8 mouse cellular contexts compared by ENCODE assay signal in genomic region chrX:129750094-129750569, GRCm38 (mm10). TPM values are rescaled to one million over a fixed set of nuclear protein-coding genes. Genes with fewer than 3 reads are reported as not detected.
DNase-seq lines count a peak whose midpoint lies in the region; ATAC-seq and TF ChIP-seq lines count a peak whose summit lies in the region.

No protein-coding gene starts in this region.

- DNase-seq in gastrocnemius, adult 18-20 months (ENCODE audit: low spot score): peak; percentile 6
- DNase-seq in gastrocnemius, postnatal 36 days: no peak
- DNase-seq in ES-CJ7 (ENCODE audit: low read depth, low spot score): peak; percentile 5
- peak; percentile 35 for DNase-seq in liver, embryonic 11.5 days (ENCODE audit: low spot score)
- DNase-seq in urinary bladder, postnatal 10 days (ENCODE audit: low spot score): no peak

- peak; percentile 80 for ATAC-seq in hindbrain, embryonic 13.5 days (ENCODE audit: low FRiP score)
- ATAC-seq in liver, embryonic 11.5 days (replicated peaks; ENCODE audit: low FRiP score): peak; percentile 46
- ATAC-seq in midbrain, embryonic 15.5 days (replicated peaks): peak; percentile 86

- H3K27ac ChIP-seq in embryonic fibroblast, embryonic 13.5 days (ENCODE audit: insufficient read depth, low read length): peak overlapping the region; percentile 35
- no peak overlapping the region for H3K27ac ChIP-seq in hindbrain, embryonic 13.5 days
- H3K27ac ChIP-seq in liver, embryonic 11.5 days (ENCODE audit: low read depth, low read length): no peak overlapping the region
- H3K27ac ChIP-seq in midbrain, embryonic 15.5 days: 0 out of 2 replicates have a peak overlapping the region, but pooled peaks have one; percentile 45

- peak overlapping the region; percentile 58 for H3K4me2 ChIP-seq in hindbrain, embryonic 13.5 days
- peak overlapping the region; percentile 62 for H3K4me2 ChIP-seq in liver, embryonic 11.5 days
- peak overlapping the region; percentile 60 for H3K4me2 ChIP-seq in midbrain, embryonic 15.5 days

- H3K36me3 ChIP-seq in hindbrain, embryonic 13.5 days: no peaks in the 10 kb centered on the region
- H3K36me3 ChIP-seq in liver, embryonic 11.5 days (ENCODE audit: control insufficient read depth, insufficient read depth, low read length): no peaks in the 10 kb centered on the region
- no peaks in the 10 kb centered on the region for H3K36me3 ChIP-seq in midbrain, embryonic 15.5 days (replicated peaks)

- no peaks in the 10 kb centered on the region for H3K27me3 ChIP-seq in hindbrain, embryonic 13.5 days
- H3K27me3 ChIP-seq in liver, embryonic 11.5 days (replicated peaks; ENCODE audit: control insufficient read depth, insufficient read depth, low read length): no peaks in the 10 kb centered on the region
- H3K27me3 ChIP-seq in midbrain, embryonic 15.5 days (replicated peaks): no peaks in the 10 kb centered on the region

- WGBS in hindbrain, embryonic 13.5 days: 18% methylated on average over 31 of the region's 31 CpGs
- WGBS in liver, embryonic 11.5 days: 14% methylated on average over 31 of the region's 31 CpGs
- 28% methylated on average over 24 of the region's 31 CpGs for WGBS in midbrain, embryonic 15.5 days

- peak overlapping the region; percentile 86 for H3K4me3 ChIP-seq in embryonic fibroblast, embryonic 13.5 days (ENCODE audit: insufficient read depth, low read length)
- H3K4me3 ChIP-seq in hindbrain, embryonic 13.5 days: peak overlapping the region; percentile 54
- peak overlapping the region; percentile 55 for H3K4me3 ChIP-seq in liver, embryonic 11.5 days (ENCODE audit: low read depth, low read length)
- H3K4me3 ChIP-seq in midbrain, embryonic 15.5 days: peak overlapping the region; percentile 66

- no peak for TF ChIP-seq CTCF in embryonic fibroblast, embryonic 13.5 days (IDR thresholded peaks at IDR 0.05; ENCODE audit: borderline replicate concordance, insufficient read depth, low read length)

- no peaks in the 10 kb centered on the region for H3K4me1 ChIP-seq in embryonic fibroblast, embryonic 13.5 days (ENCODE audit: control insufficient read depth, insufficient read depth, low read length)
- H3K4me1 ChIP-seq in hindbrain, embryonic 13.5 days (replicated peaks): no peaks in the 10 kb centered on the region
- H3K4me1 ChIP-seq in liver, embryonic 11.5 days (replicated peaks; ENCODE audit: control insufficient read depth, insufficient read depth, low read length): no peaks in the 10 kb centered on the region
- no peaks in the 10 kb centered on the region for H3K4me1 ChIP-seq in midbrain, embryonic 15.5 days

- intact Hi-C loops in gastrocnemius, postnatal 36 days (cut with DNase I): no loop called here

- TF ChIP-seq POLR2A in embryonic fibroblast, embryonic 13.5 days (IDR thresholded peaks at IDR 0.05; ENCODE audit: low read depth, low read length): no peak

- peak overlapping the region; percentile 73 for H3K9ac ChIP-seq in hindbrain, embryonic 13.5 days
- H3K9ac ChIP-seq in liver, embryonic 11.5 days (ENCODE audit: low read depth, low read length): peak overlapping the region; percentile 37; the same call in 1 of the 2 replicates
- H3K9ac ChIP-seq in midbrain, embryonic 15.5 days: peak overlapping the region; percentile 54

- H3K9me3 ChIP-seq in hindbrain, embryonic 13.5 days: no peaks in the 10 kb centered on the region
- no peaks in the 10 kb centered on the region for H3K9me3 ChIP-seq in liver, embryonic 11.5 days (ENCODE audit: control insufficient read depth, low read length)
- no peaks in the 10 kb centered on the region for H3K9me3 ChIP-seq in midbrain, embryonic 15.5 days

RNA-seq across cellular contexts. Expression of gene Diaph2, which starts 0.6 kb away (rescaled TPM):
- total RNA-seq in gastrocnemius, adult 18-20 months (2021): 1 to 10 TPM; 4.0 to 4.5 TPM
- 1 to 10 TPM; 3.5 to 4.1 TPM for total RNA-seq in gastrocnemius, postnatal 36 days (2021)
- 17.7 and 19.7 TPM in 2 replicates for polyA plus RNA-seq in embryonic fibroblast, embryonic 13.5 days (2011; ENCODE audit: insufficient read length, low read depth, missing spikeins)
- polyA plus RNA-seq in hindbrain, embryonic 13.5 days (2015; fragmentation: Nextera tagmentation; extraction: Ambion mirVana): 4.0 and 4.7 TPM in 2 replicates
- polyA plus RNA-seq in liver, embryonic 11.5 days (2014; fragmentation: Nextera tagmentation; extraction: Ambion mirVana): 1.2 and 2.0 TPM in 2 replicates
- polyA plus RNA-seq in midbrain, embryonic 15.5 days (2015; fragmentation: Nextera tagmentation; extraction: Ambion mirVana): 3.9 and 4.5 TPM in 2 replicates

Comparison
In these comparisons a context has a peak if more than half of its experiments do, and no peak if none do; other contexts are left out.
1. DNase-seq: peak in gastrocnemius, adult 18-20 months (single experiment), ES-CJ7 (single experiment) and liver, embryonic 11.5 days (single experiment); none in gastrocnemius, postnatal 36 days (0 of 2) and urinary bladder, postnatal 10 days (single experiment).
2. H3K27ac ChIP-seq: peak in embryonic fibroblast, embryonic 13.5 days (single experiment) and midbrain, embryonic 15.5 days (single experiment); none in hindbrain, embryonic 13.5 days (single experiment) and liver, embryonic 11.5 days (single experiment).
3. Peak in every context shown above with its lines, with median percentiles within 50 percentile points of each other: H3K4me3 ChIP-seq, ATAC-seq, H3K4me2 ChIP-seq and H3K9ac ChIP-seq.